1 mouse cellular context compared by ENCODE assay signal in the genomic region with DNA sequence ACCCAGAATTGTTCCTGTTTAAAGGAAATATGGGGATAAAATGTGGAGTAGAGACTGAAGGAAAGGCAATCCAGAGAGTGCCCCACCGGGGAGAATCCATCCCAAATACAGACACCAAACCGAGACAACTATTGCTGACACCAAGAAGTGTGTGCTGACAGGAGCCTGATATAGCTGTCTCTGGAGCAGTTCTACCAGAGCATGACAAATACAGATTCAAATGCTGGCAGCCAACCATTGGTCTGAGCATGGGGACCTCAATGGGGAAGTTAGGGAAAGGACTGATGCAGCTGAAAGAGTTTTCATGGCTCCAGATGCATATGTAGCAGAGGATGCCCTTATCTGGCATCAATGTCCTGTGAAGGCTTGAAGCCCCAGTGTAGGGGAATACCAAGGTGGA.
TF ChIP-seq lines count a peak whose summit lies in the region.

No protein-coding gene starts in this region.

TF ChIP-seq in CH12.LX, 34 proteins besides CTCF, POLR2A, EP300 and RAD21 (continued from another document):
- no peak for TF ChIP-seq JUN (IDR thresholded peaks at IDR 0.05; ENCODE audit: insufficient read depth, low read depth, low read length)
- TF ChIP-seq SMC3 (IDR thresholded peaks at IDR 0.05; ENCODE audit: low read depth, low read length) = no peak
- no peak for TF ChIP-seq USF2 (conservative IDR thresholded peaks at IDR 0.05; ENCODE audit: low read depth, low read length)
- no peak for TF ChIP-seq ZMIZ1 (IDR thresholded peaks at IDR 0.05; ENCODE audit: low read depth, low read length)
- TF ChIP-seq MAZ (IDR thresholded peaks at IDR 0.05; ENCODE audit: low read depth, low read length) = no peak
- TF ChIP-seq BHLHE40 (IDR thresholded peaks at IDR 0.05; ENCODE audit: low read depth, low read length) = no peak
- no peak for TF ChIP-seq USF1 (IDR thresholded peaks at IDR 0.05; ENCODE audit: low read depth, low read length)
- TF ChIP-seq TCF12 (IDR thresholded peaks at IDR 0.05; ENCODE audit: low read depth, low read length) = no peak
- TF ChIP-seq MEF2A (IDR thresholded peaks at IDR 0.05; ENCODE audit: borderline replicate concordance, low read depth, low read length) = no peak
- TF ChIP-seq GABPA (IDR thresholded peaks at IDR 0.05; ENCODE audit: insufficient replicate concordance, low read depth, low read length) = no peak
